Mouse (Mus musculus) heart, embryonic 13.5 days (tissue): Measurements from ENCODE around the gene Sec61a1. TPM values are rescaled to one million over a fixed set of nuclear protein-coding genes. Genes with fewer than 3 reads are reported as not detected.
A peak's percentile ranks its signal among the peaks of the same experiment; 100 is the strongest.

Experiments
- ATAC-seq: fragments of 200-750 bp; cut with Nextera tagmentation; 2 replicates; pipeline ENCODE4 v1.8.0; 2017; ENCODE audit warnings: moderate TSS enrichment; ENCODE audit not compliant: insufficient number of reproducible peaks, low FRiP score, low TSS enrichment; ENCODE audit errors: extremely low read depth
- H3K27ac ChIP-seq: fragments of 300-500 bp; sonication (generic); replicated peaks from 2 replicates; pipeline ENCODE4 v1.5.1; 2015; ENCODE audit warnings: moderate library complexity, mild to moderate bottlenecking, inconsistent platforms
- H3K27me3 ChIP-seq: fragments of 300-500 bp; sonication (generic); replicated peaks from 2 replicates; pipeline ENCODE4 v1.6.1; 2015; ENCODE audit warnings: mild to moderate bottlenecking, inconsistent platforms
- H3K36me3 ChIP-seq: fragments of 300-500 bp; sonication (generic); 2 replicates; pipeline ENCODE4 v1.6.1; 2015; ENCODE audit warnings: mild to moderate bottlenecking, inconsistent platforms
- H3K4me1 ChIP-seq: fragments of 300-500 bp; sonication (generic); 2 replicates; pipeline ENCODE4 v1.6.1; 2015; ENCODE audit warnings: inconsistent platforms
- H3K4me2 ChIP-seq: fragments of 300-500 bp; sonication (generic); 2 replicates; pipeline ENCODE4 v1.6.1; 2015; ENCODE audit warnings: inconsistent platforms, mild to moderate bottlenecking, moderate library complexity
- H3K4me3 ChIP-seq: fragments of 300-500 bp; sonication (generic); 2 replicates; pipeline ENCODE4 v1.5.1; 2015; ENCODE audit warnings: moderate library complexity, mild to moderate bottlenecking, inconsistent platforms
- H3K9ac ChIP-seq: fragments of 300-500 bp; sonication (generic); 2 replicates; pipeline ENCODE4 v1.6.1; 2015; ENCODE audit warnings: inconsistent platforms, mild to moderate bottlenecking, moderate library complexity
- H3K9me3 ChIP-seq: fragments of 300-500 bp; sonication (generic); 2 replicates; pipeline ENCODE4 v1.6.1; 2016; ENCODE audit warnings: inconsistent platforms
- WGBS: fragments of 180-500 bp; shearing (Covaris S2); methylation state at CpG from one replicate; pipeline ENCODE4 v1.1.7; 2015; ENCODE audit warnings: mixed read lengths; 5-methylcytosine and 5-hydroxymethylcytosine counted together
- polyA plus RNA-seq: library from polyadenylated mRNA; unstranded; fragments of >200 nt; fragmentation: Nextera tagmentation; extraction: Ambion mirVana; gene quantifications from 2 replicates; pipeline ENCODE4 v1.2.1, GENCODE M21; 2015

The Sec61a1 gene
- polyA plus RNA-seq, 1 experiment from 2014 or later = 176 TPM

DNA sequence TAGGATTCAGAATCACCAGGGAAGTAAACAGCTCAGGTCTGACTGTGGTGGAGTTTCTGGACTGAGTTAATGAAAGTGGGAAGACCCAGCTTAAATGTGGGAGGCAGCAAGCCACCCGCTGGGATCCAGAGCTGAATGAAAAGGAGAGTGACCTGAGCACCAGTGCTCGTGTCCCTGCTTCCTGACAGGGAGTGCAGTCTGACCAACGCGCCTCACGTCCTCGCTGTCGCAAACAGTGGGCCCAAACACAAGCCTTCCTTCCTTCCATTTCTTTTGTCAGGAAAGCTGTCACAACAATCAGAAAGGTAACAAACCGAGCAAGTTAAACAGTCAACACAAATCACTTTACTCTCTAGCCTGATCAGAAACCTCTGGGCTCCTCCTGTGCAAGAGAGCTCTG is 2.7 kb downstream of the Sec61a1 start:
- peaks cover 53% of the 10 kb centered on the region for H3K36me3 ChIP-seq
- WGBS = 70% methylated on average over 8 of the region's 8 CpGs

DNA sequence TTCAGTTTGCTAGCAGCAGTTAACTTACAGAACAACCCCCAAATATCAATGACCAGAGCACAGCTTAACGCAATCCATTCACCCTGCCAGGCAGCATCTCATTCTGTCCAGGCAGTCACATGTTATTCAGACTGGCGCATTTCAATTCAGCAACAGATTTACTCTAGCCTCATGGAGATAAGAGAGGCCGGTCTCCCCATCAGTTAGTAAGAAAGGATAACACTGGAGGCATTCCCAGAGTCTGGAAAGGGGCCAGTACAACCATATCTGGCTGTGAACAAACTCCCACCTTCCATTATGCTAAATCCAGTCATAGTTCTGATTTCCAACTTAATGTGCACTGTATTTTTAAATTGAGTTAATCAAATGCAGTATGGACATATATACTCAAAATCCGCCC is 4.2 kb downstream of the Sec61a1 start:
- 0 out of 2 replicates have a peak overlapping the region, but pooled peaks have one; percentile 1 for H3K4me3 ChIP-seq
- H3K4me2 ChIP-seq = peak overlapping the region; percentile 97
- no peaks in the 10 kb centered on the region for H3K9me3 ChIP-seq
- no peaks in the 10 kb centered on the region for H3K27me3 ChIP-seq
- 44% methylated on average over 4 of the region's 4 CpGs for WGBS
- peaks cover 67% of the 10 kb centered on the region for H3K36me3 ChIP-seq
- H3K4me1 ChIP-seq = peaks cover 63% of the 10 kb centered on the region
- peak overlapping the region; percentile 69 for H3K9ac ChIP-seq
- H3K27ac ChIP-seq = peak overlapping the region; percentile 91
- no peak for ATAC-seq

More for the DNA sequence above, 2.7 kb downstream of the Sec61a1 start:
- Histone ChIP-seq H3K4me3 (peak overlapping the region; percentile 96), H3K4me1 (peaks cover 66% of the 10 kb centered on the region), H3K27me3 (no peaks in the 10 kb centered on the region), H3K27ac (peak overlapping the region; percentile 91), H3K4me2 (peak overlapping the region; percentile 97), H3K9ac (peak overlapping the region; percentile 99), H3K9me3 (no peaks in the 10 kb centered on the region)
- ATAC-seq = no peak

DNA sequence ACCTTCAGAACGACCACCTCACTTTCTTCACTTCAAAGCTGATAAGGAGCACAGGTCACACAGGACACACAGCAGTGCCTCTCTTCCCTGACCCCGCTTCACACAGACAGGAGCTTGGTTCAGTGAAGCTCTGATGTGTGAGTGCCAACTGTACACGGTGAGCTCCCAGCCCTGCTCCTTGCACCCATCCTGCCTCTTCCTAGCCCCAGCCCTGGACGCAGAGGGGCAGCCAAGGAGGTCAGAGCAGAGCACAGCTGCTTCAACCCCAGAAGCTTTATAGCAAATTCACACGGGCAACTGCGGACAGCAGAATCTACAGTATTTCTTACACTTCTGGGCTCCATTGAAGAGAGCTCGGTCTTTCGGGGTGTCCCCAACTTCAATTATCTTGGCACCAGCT is 4.7 kb downstream of the Sec61a1 start:
- Histone ChIP-seq H3K9ac (peak overlapping the region; percentile 69), H3K4me1 (peaks cover 58% of the 10 kb centered on the region), H3K27me3 (no peaks in the 10 kb centered on the region), H3K27ac (peak overlapping the region; percentile 91), H3K36me3 (peaks cover 73% of the 10 kb centered on the region), H3K4me3 (peak overlapping the region; percentile 1; the same call in 1 of the 2 replicates), H3K9me3 (no peaks in the 10 kb centered on the region), H3K4me2 (peak overlapping the region; percentile 97)
- no peak for ATAC-seq
- 64% methylated on average over 8 of the region's 8 CpGs for WGBS

DNA sequence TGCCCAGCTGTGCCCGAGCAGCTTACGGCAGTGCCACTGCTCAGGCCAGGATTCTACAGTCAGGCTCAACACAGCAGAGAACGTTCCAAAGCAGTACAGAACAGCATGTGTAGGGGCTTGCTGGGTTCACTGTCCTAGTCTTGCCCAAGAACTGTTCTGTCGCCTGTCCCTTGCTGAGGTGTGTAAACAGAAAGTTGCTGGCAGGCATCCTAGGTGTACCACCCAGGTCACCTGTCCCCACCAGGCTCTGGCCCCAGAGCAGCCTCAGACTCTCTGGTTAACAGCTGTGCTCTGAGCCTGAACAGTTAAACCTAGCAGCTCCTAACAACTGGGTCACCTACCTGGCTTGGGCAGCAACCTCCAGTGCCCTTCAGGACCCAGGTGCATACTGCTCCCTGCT is 15.7 kb downstream of the Sec61a1 start:
- H3K36me3 ChIP-seq = peaks cover 64% of the 10 kb centered on the region
- H3K4me1 ChIP-seq = peaks cover 46% of the 10 kb centered on the region
- peak overlapping the region; percentile 68 for H3K27ac ChIP-seq
- no peak overlapping the region for H3K4me3 ChIP-seq
- 82% methylated on average over 4 of the region's 4 CpGs for WGBS
- no peaks in the 10 kb centered on the region for H3K9me3 ChIP-seq
- no peak for ATAC-seq
- H3K27me3 ChIP-seq = no peaks in the 10 kb centered on the region
- peak overlapping the region; percentile 34; the same call in 1 of the 2 replicates for H3K9ac ChIP-seq
- no peak overlapping the region for H3K4me2 ChIP-seq

DNA sequence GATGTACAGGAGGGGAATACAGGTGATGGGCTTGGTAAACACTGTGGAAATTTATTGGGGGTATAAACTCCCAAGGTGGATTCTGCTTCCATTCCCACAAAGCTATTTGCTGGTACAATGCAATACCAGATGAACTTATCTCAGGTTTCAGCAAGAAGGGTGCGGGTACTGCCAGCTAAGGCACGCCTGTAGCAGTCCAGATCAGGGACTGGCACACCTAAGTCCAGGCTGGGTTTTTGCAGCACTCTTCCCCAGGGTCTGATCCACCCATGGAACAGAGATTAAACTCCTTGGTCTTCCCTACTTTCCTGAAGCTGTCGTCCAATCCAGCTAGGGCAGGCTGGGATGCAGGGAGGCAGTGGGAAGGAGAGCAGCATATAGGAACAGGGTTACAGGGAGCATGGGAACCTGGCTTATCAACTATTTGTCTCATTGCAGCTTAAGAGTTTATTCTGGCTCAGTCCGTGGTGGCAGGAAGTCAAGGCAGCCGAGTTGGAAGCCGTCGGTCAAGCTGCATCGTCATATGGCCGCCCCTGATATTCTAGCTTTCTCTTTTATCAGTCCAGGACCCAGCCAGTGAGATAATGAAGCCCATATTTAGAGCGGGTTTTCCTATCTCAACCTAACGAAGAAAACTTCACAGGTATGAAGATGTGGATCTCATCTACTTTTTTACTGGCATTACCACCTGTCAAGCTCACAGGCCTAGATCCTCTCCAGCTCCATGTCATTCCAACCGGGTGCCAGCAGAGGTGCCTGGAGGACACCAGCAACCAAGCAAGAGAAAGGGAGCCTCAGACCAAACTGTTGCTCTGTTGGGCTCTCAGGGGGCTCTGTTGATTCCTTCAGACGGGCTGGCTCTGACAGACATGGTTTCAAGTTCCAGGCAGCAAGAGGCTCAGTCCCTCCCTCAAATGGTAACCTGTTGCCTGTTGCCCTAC is 16.4 kb downstream of the Sec61a1 start:
- ATAC-seq = no peak
- Histone ChIP-seq H3K9ac (peak overlapping the region; percentile 34; the same call in 1 of the 2 replicates), H3K9me3 (no peaks in the 10 kb centered on the region), H3K4me1 (peaks cover 46% of the 10 kb centered on the region), H3K27me3 (no peaks in the 10 kb centered on the region), H3K4me3 (no peak overlapping the region), H3K36me3 (peaks cover 64% of the 10 kb centered on the region), H3K27ac (peak overlapping the region; percentile 68), H3K4me2 (no peak overlapping the region)
- WGBS = 32% methylated on average over 13 of the region's 13 CpGs

DNA sequence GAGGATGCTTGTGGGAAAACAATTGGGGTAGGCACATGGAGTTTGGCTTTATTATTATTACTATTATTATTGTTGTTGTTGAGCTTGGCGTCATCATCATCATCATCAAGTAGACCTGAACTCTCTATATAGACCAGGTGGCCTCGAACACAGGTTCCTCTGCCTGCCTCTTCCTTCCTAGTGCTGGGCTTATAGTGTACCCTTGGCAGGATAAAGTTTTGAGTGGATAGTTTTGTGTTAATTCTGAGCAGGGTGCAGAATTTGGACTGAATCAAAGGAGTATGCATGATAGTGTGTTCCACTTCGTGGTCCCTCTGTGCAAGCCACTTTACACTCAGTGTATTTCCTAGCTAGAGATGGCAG is 18.3 kb downstream of the Sec61a1 start:
- Histone ChIP-seq H3K4me3 (peak overlapping the region; percentile 62), H3K9me3 (no peaks in the 10 kb centered on the region), H3K4me2 (peak overlapping the region; percentile 97), H3K4me1 (peaks cover 46% of the 10 kb centered on the region), H3K36me3 (peaks cover 62% of the 10 kb centered on the region), H3K27ac (no peak overlapping the region), H3K27me3 (no peaks in the 10 kb centered on the region), H3K9ac (peak overlapping the region; percentile 79)
- WGBS = 7% methylated on average over 3 of the region's 3 CpGs
- ATAC-seq = no peak

DNA sequence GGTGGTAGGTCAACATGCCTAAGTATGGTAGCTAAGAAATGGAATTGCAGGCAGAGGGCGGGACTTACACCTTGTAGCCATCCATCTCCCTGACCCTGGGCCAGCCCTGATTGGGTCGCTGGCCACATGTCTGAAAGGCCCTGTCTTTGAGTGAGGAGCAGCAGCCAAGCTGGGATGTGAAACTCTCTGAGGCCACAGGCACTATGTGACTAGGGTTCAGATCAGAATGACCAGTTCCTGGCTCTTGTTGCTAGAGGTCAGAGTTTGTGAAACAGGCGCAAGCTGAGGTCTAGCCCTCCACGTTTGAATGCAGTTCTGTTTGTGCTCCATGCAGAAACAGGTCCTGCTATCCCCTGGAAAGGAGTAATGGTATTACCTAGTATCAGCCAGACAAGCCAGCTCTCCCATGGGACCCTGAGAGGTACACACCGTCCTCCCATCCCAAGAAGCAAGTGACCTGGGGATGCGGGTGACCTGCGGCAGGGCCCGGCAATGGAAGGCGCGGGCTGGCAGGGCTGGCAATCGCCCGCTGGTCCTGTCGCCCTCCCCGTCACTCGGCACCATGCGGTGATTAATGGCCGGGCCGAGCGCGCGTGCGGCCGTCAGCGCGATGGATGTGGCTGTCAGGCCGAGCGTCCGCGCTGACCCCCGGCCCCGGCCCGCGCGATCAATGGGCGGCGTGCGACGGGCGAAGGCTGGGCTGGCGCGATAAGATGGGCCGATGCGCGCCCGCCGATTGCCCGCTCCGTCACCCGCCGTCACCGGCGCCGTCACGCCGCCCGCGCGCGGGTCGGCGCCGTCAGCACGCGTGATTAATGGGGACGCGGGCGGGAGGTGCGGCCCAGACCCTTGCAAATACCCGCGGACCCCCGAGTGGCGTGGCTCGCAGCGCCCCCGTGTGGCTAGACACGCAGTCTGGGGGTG is 19.0 kb downstream of the Sec61a1 start:
- 3% methylated on average over 76 of the region's 76 CpGs for WGBS
- no peaks in the 10 kb centered on the region for H3K27me3 ChIP-seq
- H3K9me3 ChIP-seq = no peaks in the 10 kb centered on the region
- no peak overlapping the region for H3K27ac ChIP-seq
- peaks cover 46% of the 10 kb centered on the region for H3K4me1 ChIP-seq
- H3K4me3 ChIP-seq = peak overlapping the region; percentile 62
- peak overlapping the region; percentile 97 for H3K4me2 ChIP-seq
- H3K36me3 ChIP-seq = peaks cover 56% of the 10 kb centered on the region
- no peak for ATAC-seq
- H3K9ac ChIP-seq = peak overlapping the region; percentile 79

DNA sequence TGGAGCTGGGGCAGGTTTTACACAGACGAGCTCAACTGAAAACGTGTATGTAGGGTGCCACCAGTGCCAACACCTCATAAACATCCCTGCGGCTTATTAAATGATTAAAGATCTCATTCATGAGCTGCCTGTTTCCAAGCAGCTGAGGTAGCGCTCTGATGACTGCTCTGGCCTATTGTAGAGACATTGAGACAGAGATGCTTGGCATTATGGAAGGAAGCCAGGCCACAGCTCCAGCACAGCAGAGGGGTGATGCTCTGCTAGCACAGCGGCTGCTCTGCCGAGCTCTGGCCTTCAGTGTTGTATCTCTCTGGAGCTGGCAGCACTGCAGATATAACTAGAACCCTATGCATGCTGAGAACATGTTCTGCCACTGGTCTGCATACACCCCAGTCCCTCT is 25.0 kb downstream of the Sec61a1 start:
- Histone ChIP-seq H3K9ac (no peak overlapping the region), H3K36me3 (peaks cover 75% of the 10 kb centered on the region), H3K4me3 (no peak overlapping the region), H3K9me3 (no peaks in the 10 kb centered on the region), H3K27me3 (no peaks in the 10 kb centered on the region), H3K27ac (no peak overlapping the region), H3K4me1 (no peaks in the 10 kb centered on the region; the same call in 1 of the 2 replicates), H3K4me2 (no peak overlapping the region)
- ATAC-seq = no peak
- 88% methylated on average over 6 of the region's 6 CpGs for WGBS

DNA sequence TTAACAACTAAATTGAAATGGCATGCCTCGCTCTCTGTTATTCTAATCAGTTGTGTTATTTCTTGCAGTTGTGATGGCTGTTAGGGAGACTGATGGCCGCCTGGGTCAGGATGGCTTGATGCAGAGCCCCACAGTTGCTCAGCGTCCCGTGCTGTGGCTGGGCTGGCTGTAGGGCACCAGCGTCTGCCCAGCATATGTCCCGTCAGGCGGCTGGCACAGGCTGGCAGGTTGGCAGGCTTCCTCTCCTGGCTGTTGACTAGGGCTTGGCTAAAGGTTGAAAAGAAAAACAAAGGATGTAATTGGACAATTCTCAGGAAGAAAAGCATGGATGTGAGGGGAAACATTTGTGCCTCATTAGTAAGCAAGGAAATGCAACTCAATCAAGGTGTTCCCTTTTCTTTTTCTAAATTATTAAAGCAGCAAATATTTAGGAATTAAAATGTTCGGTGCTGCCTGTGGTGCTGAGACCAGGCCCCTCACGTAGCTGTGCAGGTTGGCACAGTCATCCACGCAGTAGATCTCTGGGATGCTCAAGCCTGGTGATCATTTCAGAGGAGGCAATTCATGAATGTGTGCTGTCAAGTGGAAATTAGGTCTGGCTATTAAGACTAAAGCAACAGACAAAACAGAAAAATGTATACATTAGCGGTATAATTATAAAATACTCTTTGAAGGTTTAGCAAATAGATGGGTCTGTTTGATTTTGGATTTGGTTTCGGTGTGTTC is 27.9 kb downstream of the Sec61a1 start:
- 93% methylated on average over 12 of the region's 12 CpGs for whole genome bisulfite sequencing
- Histone ChIP-seq H3K4me2 (no peak overlapping the region), H3K4me3 (no peak overlapping the region), H3K27ac (no peak overlapping the region), H3K9me3 (no peaks in the 10 kb centered on the region), H3K36me3 (peaks cover 78% of the 10 kb centered on the region), H3K9ac (no peak overlapping the region), H3K27me3 (no peaks in the 10 kb centered on the region), H3K4me1 (no peaks in the 10 kb centered on the region)
- no peak for ATAC-seq

DNA sequence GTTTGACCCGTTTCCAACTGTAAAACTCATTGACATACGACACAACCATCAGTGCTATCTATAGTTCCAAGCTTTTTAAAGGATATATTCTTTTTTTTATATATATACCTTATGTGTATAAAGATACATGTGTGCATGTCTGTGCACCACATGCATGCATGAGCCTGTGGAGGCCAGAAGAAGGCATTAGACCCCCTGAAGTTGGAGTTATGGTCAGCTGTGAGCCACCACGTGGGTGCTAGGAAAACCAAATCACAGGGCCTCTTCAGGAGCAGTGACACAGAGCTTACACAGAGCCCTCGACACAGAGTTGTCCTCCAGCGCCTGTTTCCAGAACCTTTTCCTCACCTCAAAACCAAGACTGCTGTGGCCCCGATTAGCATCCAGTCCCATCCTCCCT is 28.9 kb downstream of the Sec61a1 start:
- H3K9ac ChIP-seq = no peak overlapping the region
- no peaks in the 10 kb centered on the region for H3K27me3 ChIP-seq
- H3K4me2 ChIP-seq = no peak overlapping the region
- no peaks in the 10 kb centered on the region for H3K4me1 ChIP-seq
- H3K27ac ChIP-seq = no peak overlapping the region
- H3K9me3 ChIP-seq = no peaks in the 10 kb centered on the region
- 73% methylated on average over 6 of the region's 6 CpGs for WGBS
- no peak overlapping the region for H3K4me3 ChIP-seq
- ATAC-seq = no peak
- peaks cover 84% of the 10 kb centered on the region for H3K36me3 ChIP-seq

DNA sequence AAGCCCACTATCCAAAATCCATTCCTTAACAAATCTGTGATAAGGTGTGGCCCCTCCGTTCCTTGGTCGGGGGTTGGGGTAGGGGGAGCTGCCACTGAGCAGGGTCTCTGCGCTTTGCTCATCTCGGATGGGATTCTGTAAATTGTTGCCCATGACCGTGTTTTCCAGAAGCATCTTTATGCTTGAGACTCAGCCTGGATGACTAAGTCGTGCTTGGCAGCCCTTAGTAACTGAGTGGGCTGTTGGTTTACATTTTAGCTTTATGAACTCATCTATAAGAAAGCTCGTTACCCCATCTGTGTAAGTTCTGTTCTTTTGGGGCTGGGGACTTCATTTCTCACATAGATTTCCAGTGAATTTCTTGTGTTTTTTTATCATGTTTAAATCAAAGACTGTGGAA is 29.7 kb downstream of the Sec61a1 start:
- WGBS = 82% methylated on average over 7 of the region's 7 CpGs
- Histone ChIP-seq H3K9me3 (no peaks in the 10 kb centered on the region), H3K9ac (no peak overlapping the region), H3K27me3 (no peaks in the 10 kb centered on the region), H3K27ac (no peak overlapping the region), H3K36me3 (peaks cover 91% of the 10 kb centered on the region), H3K4me1 (no peaks in the 10 kb centered on the region), H3K4me3 (no peak overlapping the region), H3K4me2 (no peak overlapping the region)
- no peak for ATAC-seq
